Mouse (Mus musculus) adrenal gland, adult 2 months (tissue): ENCODE data around the gene Slc41a3. TPM values are rescaled to one million over a fixed set of nuclear protein-coding genes. Genes with fewer than 3 reads are reported as not detected.

Experiments used
- DNase-seq: peaks from one replicate; pipeline ENCODE4 v3.0.0; 2021
- polyA plus RNA-seq: library from polyadenylated mRNA; depleted of rRNA; stranded (reverse); fragments of >200 nt; gene quantifications from 2 replicates; pipeline ENCODE4 v1.2.3, GENCODE M21; 2012
- total RNA-seq, 2 experiments: library from RNA; stranded (reverse); gene quantifications; 2 replicates each; pipeline ENCODE4 v1.2.3; 2021

Gene Slc41a3
- total and polyA plus RNA-seq, 3 experiments: 29.1 to 52.0 (median 30.2) TPM

DNA sequence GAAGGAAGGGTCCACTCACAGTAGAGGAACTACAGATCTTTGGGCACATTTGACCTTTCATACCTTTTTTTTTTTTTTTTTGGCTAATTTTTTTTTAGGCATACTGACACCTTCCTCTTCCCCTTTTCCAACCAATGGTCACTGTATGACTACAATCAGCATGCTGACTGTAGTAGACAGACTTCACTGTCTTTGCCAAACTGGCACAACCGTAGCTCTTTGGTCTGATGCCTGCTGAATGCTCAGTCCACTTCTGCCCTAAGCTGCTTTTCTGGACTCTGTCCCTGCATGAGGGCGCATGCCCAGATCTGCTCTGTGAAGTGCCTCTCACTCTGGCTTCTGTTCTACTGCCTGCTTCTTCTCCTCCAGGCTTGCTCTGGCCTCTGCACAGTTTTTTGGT lies 6.9 kb upstream of the Slc41a3 start:
- DNase-seq: no peak

DNA sequence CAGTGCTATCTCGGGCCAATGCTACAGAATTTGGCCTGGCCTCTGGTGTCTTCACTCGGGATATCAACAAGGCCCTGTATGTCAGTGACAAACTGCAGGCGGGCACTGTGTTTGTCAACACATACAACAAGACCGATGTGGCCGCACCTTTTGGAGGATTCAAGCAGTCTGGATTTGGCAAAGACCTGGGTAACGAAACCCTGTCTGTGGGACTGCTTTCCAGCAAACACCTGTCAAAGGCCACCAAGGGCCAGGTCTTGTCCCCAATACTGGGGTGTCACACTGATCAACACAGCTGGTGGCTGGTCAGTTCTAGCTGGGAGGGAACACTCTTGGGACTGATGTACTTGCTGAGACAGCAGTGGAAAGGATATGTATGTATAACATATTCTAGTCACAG lies 6.3 kb upstream of the Slc41a3 start:
- DNase-seq: no peak

GRCm38 (mm10) chr6:90600351-90600750 lies 4.2 kb upstream of the Slc41a3 start:
- peak; percentile 68 for DNase-seq

- no peak for DNase-seq
Measured at GRCm38 (mm10) chr6:90601736-90602135, 2.8 kb upstream of the Slc41a3 start.

GRCm38 (mm10) chr6:90602304-90602703 lies 2.2 kb upstream of the Slc41a3 start:
- DNase-seq: no peak

- peak; percentile 45 for DNase-seq
Measured at GRCm38 (mm10) chr6:90603126-90603525, 1.4 kb upstream of the Slc41a3 start.

DNA sequence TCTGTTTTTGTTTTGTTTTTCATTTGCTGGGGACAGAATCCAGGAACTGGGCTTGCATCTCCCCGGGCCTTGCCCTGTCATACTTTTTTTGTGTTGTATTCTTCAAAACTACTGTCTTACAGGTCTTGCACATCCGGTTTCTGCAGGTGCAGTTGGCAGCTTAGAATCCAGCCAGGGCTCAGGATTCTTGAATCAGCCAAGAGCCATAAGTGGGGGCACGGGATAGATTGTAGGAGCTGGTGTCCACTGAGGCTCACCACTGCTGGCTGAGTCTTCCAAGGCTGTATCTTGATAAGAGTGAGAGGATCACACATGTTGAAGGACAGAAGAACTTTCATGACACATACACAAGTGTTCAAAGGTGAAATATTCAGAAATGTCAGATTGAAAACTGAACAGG lies 395 bp upstream of the Slc41a3 start:
- DNase-seq: no peak

DNA sequence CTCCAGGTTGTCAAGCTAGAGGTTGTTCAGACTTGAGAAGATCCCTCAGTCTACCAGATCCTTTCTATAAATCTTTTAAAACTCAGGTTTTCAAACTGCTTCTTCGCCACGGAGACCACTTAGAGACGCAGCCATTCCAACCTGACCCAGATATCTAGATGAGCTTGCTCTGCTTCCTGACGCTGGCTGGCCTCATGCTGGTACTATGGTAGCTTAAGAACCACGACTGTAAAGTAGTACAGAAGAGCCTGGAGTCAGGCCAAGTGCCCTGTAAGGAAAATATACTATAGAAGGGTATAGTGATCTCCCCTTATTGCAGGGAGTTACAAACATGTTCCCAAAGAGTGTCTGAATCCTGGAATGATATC lies 757 bp downstream of the Slc41a3 start:
- DNase-seq: no peak

DNA sequence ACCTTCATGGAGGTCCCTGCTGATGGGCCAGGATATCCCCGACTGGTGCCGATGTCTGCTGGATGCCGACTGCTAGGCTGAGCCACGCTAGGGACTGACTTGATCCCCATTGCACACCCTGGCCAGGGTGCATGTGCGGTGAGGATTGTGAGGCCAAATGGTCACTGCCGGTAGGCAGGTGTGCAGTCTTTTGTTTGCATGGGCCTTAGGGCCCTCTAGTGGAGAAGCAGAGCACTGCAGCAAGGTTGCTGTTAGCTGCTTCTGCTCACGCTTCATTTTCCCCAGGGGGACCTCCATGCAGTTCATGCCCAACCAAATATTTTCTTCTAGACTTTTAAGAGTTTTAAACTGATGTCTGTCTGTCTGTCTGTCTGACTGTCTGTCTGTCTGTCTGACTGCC lies 2.0 kb downstream of the Slc41a3 start:
- peak; percentile 58 for DNase-seq

DNA sequence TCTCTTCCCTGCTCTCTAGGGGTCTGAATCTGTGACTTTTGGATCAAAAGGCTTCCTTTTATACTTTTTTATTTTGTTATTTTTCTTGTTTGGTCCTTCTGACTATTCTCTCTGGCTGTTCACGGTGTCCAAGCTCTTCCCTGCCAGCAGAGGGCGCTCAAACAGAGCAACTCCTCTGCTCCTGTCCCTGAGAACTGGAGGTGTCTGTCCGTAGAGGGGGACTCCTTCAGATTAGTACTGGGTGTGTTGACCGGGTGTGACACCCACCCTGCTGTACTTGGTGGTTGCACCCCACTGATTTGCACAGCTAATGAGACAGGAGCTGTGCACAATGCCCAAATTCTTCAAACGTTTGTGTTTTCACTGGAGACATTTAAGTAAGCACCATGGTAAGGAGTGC lies 2.7 kb downstream of the Slc41a3 start:
- DNase-seq: peak; percentile 57

DNA sequence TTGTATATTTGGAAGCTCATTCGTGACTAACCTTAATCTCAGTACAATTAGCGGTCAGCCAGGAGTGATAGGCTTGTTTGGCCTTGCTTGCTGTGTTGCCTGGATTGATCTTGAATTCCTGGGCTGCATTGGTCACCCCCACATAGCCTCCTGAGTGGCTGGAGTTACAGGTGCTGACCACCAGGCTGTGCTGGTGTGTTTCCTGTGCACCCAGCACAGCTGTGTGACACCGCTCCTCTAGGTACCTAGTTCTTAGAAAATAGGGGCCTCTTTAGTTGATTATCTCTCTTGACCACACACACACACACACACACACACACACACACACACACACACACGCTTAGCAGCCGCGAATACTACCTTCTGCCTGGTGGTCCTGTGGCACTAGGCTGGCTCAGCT lies 3.7 kb downstream of the Slc41a3 start:
- DNase-seq: peak; percentile 70

DNA sequence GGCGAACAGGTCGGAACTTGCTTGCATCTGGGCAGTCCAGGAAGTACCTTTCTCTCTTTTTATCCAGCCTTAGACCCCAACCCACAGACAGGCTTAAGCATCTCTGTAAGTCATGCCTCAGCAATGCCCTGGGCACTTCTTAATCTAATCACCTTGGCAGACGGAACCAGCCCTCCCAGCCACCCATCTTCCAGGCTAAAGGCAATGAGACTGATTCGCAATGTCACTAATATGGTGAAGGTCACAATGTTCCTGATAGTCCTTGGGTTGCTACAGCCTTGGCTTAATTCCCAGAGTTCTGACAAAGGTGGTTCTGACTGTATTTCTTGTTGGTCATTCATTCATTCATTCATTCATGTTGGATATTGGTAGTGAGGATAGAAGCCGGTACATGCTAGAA lies 5.7 kb downstream of the Slc41a3 start:
- DNase-seq: peak; percentile 76

- DNase-seq: no peak
Measured at GRCm38 (mm10) chr6:90613277-90613676, 8.8 kb downstream of the Slc41a3 start.

GRCm38 (mm10) chr6:90615362-90615761 lies 10.8 kb downstream of the Slc41a3 start:
- peak; percentile 76 for DNase-seq

DNA sequence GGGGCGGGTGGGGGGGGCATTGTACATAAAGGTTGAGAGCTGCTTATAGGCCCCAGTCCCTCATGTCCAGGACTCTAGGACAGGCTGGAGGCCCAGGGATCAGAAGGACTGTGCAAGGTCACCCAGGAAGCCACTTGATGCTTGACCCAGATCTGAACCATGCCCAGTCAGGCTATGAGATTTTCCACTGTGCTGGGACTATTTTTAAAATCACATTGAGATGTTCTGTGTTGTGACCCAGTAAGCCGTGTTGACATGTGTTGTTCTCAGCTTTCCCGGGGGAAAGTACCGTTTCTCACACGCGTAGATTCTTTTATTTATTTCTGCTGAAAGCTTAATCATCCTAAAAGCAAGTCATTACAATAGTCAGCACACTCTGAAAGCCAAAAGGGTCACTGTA lies 11.5 kb downstream of the Slc41a3 start:
- no peak for DNase-seq

DNA sequence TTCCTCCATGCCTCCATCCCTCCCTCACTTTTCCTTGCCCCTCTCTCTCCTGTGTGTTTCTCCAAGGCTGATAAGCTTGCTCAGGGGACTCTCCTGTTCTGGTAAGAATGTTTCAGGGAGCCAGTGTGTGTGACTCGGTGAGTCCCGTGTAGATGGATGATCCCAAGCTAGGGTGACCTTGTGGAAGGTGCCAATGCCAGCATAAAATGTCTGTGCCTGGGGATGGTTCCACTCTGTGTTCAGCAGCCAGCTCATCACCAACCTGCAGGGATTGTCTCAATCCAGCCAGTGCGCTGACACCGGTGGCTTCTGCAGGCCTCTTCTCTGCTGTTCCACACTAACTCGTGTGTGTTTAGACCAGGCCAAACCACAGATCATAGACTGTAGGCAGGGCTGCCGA lies 12.0 kb downstream of the Slc41a3 start:
- peak; percentile 60 for DNase-seq

DNA sequence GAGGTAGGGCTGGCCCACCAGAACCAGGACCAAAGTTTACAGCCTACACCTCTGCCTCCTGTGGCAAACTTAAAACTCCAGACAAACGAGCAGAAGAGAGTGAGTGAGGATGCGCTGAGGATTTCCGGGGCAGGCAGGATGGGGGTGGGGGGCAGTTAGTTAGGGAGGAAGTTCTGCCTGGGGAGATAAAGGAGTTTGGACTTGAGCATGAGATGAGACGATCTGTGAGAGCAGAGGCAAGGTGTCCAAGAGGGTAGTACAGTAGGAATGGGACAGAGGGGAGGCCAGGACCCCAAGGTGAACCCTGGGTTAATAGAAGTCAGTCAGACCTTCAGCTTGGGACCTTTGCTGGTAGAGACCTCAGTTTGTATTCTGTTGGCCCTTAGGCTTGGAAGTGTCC lies 13.7 kb downstream of the Slc41a3 start:
- DNase-seq: no peak

DNA sequence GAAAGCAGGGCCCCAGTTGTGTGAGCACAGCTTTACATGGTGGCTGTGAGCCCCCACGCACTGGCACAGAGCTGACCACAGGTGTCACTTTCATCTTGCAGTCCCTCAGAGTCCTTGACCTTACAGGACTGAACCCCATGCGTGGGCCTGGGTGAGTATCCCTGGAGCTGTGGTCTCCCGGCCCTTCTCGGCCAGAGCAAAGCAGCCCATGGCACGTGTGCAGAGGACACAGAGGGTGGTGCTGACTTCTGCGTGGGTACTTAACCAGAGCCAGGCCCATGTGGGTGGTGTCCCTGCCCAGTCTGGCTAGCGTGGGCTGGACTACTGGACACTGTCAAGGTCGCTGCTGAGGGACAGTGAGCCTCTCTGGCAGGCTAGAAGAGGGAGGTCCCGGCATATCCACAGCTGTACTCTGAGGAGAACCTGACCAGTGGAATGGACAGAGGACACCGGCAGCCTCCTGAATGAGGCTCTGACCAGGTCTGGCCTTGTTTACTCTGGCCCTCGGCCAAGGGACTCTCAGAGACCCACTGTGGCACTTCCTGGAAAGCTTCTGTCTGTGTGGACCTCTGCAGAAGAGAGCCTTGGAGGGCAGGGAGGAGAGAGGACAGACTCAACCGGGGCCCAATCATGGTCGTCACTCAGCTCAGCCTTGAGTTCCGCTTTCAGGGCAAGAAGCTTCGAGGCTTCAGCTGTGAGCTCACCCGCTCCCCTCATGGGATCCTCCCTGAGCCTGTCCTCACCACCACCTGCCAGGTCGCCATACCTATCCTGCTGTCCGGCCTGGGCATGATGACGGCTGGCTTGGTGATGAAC lies 14.5 kb downstream of the Slc41a3 start:
- peak; percentile 84 for DNase-seq

DNA sequence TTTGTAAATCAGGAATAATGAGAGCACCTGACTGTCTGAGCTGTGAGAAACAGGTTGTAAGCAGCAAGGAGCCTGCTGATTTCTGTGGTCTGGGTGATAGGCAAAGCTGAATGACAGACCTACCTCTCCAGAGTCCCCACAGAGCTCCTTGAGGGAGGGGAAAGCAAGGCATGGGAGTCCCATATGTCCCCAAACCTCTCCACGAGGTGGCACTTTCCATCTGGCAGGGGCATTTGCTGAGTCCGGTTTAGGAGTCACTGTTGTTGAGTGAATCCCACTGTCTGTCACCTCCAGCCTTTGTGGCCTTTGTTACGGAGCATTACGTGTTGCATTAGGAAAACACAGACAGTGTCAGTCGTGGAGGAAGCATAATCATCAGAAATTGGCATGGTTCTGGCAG lies 15.4 kb downstream of the Slc41a3 start:
- no peak for DNase-seq

- DNase-seq: no peak
Measured at GRCm38 (mm10) chr6:90620791-90621583, 16.5 kb downstream of the Slc41a3 start.

DNA sequence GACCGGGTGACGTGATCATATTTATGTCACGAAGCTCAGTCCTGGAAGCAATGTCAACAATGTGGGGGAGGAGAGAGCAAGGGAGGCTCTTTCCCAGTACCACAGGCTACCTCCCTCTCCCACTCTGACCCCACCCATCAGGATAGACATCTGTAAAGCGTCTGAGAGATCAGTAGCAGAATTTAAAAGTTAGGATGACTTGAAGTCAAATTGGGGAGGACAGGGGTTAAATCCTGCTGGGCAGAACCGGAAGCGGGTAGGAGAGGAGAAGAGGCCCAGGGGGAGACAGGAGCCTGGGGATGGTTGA lies 17.0 kb downstream of the Slc41a3 start:
- DNase-seq: no peak

- no peak for DNase-seq
Measured at GRCm38 (mm10) chr6:90622758-90623455, 18.4 kb downstream of the Slc41a3 start.

- DNase-seq: no peak
Measured at GRCm38 (mm10) chr6:90623456-90623836, 18.9 kb downstream of the Slc41a3 start.
